Mouse (Mus musculus): Measurements from ENCODE around the gene Aldh3a2. TPM values are rescaled to one million over a fixed set of nuclear protein-coding genes. Genes with fewer than 3 reads are reported as not detected.

The Aldh3a2 gene
- polyA plus RNA-seq, 1 experiment from 2014 or later = 41.0 TPM

DNA sequence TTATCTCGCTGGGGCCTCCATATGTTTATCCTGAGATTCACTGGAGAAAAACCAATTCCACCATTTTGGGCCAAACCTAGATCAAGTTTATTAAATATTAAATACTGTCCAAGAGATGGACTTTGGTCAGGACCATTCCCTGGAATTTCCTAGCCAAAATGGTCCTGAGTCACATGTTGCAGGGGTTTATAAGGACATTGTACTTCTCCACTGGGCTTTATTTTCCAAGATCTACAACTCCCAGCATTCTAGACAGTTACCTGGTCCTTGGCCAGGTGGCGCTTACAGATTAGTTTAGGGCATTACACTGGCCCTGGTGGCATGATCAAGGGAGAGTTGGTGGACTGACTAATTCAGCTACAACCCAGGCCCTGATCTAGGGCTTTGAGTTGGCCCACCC, 28.3 kb upstream of the Aldh3a2 start:
- no peak overlapping the region for H3K4me2 ChIP-seq
- no peak overlapping the region for H3K27ac ChIP-seq
- no peak overlapping the region for H3K4me3 ChIP-seq (replicated peaks)
- H3K4me1 ChIP-seq = 0 out of 2 replicates have a peak, but pooled peaks cover 2% of the 10 kb centered on the region
- no peak for ATAC-seq (ENCODE audit: insufficient read depth, low FRiP score, low read depth)
- no peaks in the 10 kb centered on the region for H3K36me3 ChIP-seq
- no peaks in the 10 kb centered on the region for H3K27me3 ChIP-seq (replicated peaks)
- WGBS = 92% methylated on average over 2 of the region's 2 CpGs
- H3K9me3 ChIP-seq = no peaks in the 10 kb centered on the region
- H3K9ac ChIP-seq = no peak overlapping the region

DNA sequence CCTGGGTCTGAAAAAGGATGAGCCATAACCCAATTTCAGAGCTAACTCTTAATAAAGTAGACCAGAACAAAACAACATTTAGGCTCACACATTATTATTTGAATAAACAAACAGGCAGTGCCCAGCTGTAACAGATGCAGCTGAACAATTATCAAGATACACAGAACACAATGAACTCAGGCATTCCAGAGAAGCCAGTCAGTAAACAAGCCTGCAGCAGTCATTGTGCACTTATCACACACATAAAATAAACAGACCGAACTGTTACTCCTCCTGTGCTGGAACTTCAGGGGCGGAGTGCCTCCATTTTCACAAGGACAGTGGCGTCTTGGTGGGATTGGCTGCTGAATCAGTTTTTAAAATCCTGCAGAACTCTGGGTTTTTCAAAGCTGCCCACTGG, 27.2 kb upstream of the Aldh3a2 start:
- no peak for ATAC-seq (ENCODE audit: insufficient read depth, low FRiP score, low read depth)
- Histone ChIP-seq H3K36me3 (no peaks in the 10 kb centered on the region), H3K27me3 (replicated peaks) (no peaks in the 10 kb centered on the region), H3K9me3 (no peaks in the 10 kb centered on the region), H3K4me1 (no peaks in the 10 kb centered on the region), H3K4me2 (no peak overlapping the region), H3K4me3 (replicated peaks) (no peak overlapping the region), H3K9ac (no peak overlapping the region), H3K27ac (no peak overlapping the region)
- 46% methylated on average over 3 of the region's 3 CpGs for WGBS

DNA sequence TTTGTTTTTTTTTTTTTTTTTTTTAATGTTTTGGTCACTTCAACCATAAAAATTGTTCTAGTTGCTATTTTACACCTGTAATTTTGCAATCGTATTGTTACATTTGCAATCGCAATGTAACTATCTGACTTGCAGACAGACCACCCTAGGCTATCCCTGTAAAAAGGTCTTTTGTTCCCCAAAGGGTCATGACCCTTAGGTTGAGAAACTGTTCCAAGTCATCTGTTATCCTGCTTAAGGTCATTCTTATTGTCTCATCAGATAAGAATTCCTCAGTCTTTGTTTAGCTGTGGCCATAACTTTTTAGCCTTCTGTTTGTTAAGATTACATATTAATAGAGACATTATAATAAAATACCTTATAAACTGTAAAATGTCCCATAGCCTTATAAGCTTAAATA, 26.0 kb upstream of the Aldh3a2 start:
- no peak overlapping the region for H3K4me3 ChIP-seq (replicated peaks)
- H3K27me3 ChIP-seq (replicated peaks) = no peaks in the 10 kb centered on the region
- H3K9me3 ChIP-seq = no peaks in the 10 kb centered on the region
- no peaks in the 10 kb centered on the region for H3K36me3 ChIP-seq
- ATAC-seq (ENCODE audit: insufficient read depth, low FRiP score, low read depth) = no peak
- 65% methylated on average over 2 of the region's 2 CpGs for WGBS
- no peak overlapping the region for H3K9ac ChIP-seq
- H3K4me2 ChIP-seq = no peak overlapping the region
- no peaks in the 10 kb centered on the region for H3K4me1 ChIP-seq
- no peak overlapping the region for H3K27ac ChIP-seq

DNA sequence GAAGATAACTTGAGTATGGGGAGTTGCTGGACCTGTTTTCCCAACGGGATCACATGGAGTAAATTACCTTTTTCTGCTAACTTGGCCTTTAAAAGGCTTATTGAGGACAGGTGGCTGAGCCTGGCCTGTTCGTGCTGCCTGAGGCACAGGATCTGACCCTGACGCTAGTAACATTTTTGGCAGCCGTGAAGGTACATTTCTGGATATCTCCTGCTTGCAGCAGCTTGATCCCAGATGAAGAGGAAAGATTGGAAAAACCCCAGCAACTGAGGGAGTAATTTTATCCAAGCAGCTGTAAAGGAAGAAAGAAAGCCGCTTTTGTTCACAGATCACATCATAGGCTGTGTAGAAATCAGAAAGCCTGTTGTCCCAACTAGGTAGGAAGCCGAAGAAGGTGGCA, 17.1 kb upstream of the Aldh3a2 start:
- no peaks in the 10 kb centered on the region for H3K27me3 ChIP-seq (replicated peaks)
- H3K4me1 ChIP-seq = no peaks in the 10 kb centered on the region
- H3K9me3 ChIP-seq = no peaks in the 10 kb centered on the region
- no peak for ATAC-seq (ENCODE audit: insufficient read depth, low FRiP score, low read depth)
- H3K4me2 ChIP-seq = no peak overlapping the region
- WGBS = 72% methylated on average over 6 of the region's 6 CpGs
- H3K4me3 ChIP-seq (replicated peaks) = no peak overlapping the region
- no peaks in the 10 kb centered on the region for H3K36me3 ChIP-seq
- no peak overlapping the region for H3K27ac ChIP-seq
- H3K9ac ChIP-seq = no peak overlapping the region

DNA sequence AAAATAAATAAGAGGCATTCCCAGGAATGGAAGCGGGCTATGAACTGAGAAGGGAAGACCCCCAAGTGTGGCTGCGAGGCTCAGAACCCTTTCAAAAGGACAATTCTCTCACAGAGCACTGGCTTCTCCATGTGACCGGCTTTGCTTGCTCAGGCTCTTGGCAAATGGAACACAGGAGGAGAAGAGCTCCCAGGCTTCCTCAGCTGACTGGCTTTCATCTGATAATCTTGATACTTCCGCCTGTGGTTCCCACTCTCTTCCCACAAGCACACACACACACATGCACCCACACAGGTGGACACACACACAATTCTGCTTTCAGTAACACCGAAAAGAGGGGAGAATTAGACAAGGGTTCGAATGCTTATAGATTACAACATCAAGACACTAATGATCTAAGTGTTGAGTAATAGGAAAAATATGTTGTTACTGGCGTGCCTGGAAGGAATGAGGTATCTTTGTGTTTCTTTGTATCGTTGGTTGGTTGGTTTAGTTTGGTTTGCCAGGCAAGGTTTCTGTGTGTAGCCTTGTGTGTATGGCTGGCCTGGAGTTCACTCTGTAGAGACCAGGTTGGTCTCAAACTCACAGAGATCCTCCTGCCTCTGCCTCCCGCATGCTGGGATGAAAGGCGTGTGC, 16.3 kb upstream of the Aldh3a2 start:
- H3K9me3 ChIP-seq = no peaks in the 10 kb centered on the region
- no peak overlapping the region for H3K4me3 ChIP-seq (replicated peaks)
- WGBS = 79% methylated on average over 10 of the region's 10 CpGs
- no peak overlapping the region for H3K9ac ChIP-seq
- H3K36me3 ChIP-seq = no peaks in the 10 kb centered on the region
- no peak for ATAC-seq (ENCODE audit: insufficient read depth, low FRiP score, low read depth)
- H3K4me2 ChIP-seq = no peak overlapping the region
- H3K27me3 ChIP-seq (replicated peaks) = no peaks in the 10 kb centered on the region
- no peak overlapping the region for H3K27ac ChIP-seq
- H3K4me1 ChIP-seq = no peaks in the 10 kb centered on the region

DNA sequence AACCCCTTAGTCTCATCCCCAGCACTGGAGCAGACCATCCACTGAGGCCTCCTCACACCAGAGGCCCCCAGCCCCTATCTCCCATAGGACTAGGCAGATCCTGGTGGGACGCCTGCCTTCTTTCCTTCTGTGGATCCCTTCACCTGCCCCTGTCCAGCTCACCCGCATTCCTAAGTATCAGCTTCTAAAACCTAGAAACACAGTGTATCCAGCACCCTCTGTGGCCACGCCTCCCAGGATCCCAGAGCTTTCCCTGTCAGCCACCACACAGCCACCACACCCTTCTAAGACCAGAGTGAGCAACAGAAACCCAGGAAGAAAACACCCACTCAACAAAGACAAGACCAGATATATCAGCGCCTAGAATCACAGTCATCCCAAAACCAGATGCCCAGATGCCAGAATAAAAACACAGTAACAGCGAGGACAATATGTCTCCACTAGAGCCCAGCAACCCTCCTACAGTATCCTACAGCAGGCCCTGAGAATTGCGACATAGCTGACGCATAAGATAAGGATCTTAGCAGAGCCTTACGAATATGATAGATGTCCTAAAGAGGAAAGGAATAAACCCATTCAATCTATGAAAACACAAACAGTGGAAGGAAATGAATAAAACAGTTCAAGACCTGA, 11.3 kb upstream of the Aldh3a2 start:
- H3K9ac ChIP-seq = no peak overlapping the region
- no peaks in the 10 kb centered on the region for H3K27me3 ChIP-seq (replicated peaks)
- H3K4me3 ChIP-seq (replicated peaks) = no peak overlapping the region
- H3K27ac ChIP-seq = peak overlapping the region; percentile 49; the same call in 1 of the 2 replicates
- no peak for ATAC-seq (ENCODE audit: insufficient read depth, low FRiP score, low read depth)
- no peaks in the 10 kb centered on the region for H3K36me3 ChIP-seq
- no peaks in the 10 kb centered on the region for H3K9me3 ChIP-seq
- H3K4me2 ChIP-seq = no peak overlapping the region
- WGBS = 72% methylated on average over 8 of the region's 8 CpGs
- 0 out of 2 replicates have a peak, but pooled peaks cover 2% of the 10 kb centered on the region for H3K4me1 ChIP-seq

DNA sequence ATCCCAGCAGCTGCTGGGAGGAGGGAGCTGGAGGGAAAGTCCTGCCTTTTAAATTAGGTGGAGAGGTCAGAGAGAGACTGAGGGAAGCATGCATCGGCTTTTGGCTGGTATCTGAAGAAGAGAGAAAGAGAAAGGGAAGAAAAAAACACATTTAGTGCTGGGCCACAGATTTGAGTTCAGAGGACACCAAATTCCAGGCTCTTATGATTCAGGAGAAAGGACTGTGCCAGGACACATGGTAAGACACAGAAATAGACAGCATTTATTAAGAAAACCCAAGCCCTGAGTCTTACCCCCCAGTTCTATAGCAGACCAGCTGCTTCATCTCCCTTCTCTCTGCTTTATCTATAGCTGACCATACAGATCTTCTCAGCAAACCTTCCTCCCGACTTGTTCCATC, 10.7 kb upstream of the Aldh3a2 start:
- no peaks in the 10 kb centered on the region for H3K27me3 ChIP-seq (replicated peaks)
- H3K36me3 ChIP-seq = no peaks in the 10 kb centered on the region
- H3K4me3 ChIP-seq (replicated peaks) = no peak overlapping the region
- H3K4me1 ChIP-seq = 0 out of 2 replicates have a peak, but pooled peaks cover 2% of the 10 kb centered on the region
- no peak overlapping the region; the same call in 1 of the 2 replicates for H3K27ac ChIP-seq
- no peak overlapping the region for H3K9ac ChIP-seq
- ATAC-seq (ENCODE audit: insufficient read depth, low FRiP score, low read depth) = no peak
- 46% methylated on average over 2 of the region's 2 CpGs for WGBS
- H3K4me2 ChIP-seq = no peak overlapping the region
- H3K9me3 ChIP-seq = no peaks in the 10 kb centered on the region

DNA sequence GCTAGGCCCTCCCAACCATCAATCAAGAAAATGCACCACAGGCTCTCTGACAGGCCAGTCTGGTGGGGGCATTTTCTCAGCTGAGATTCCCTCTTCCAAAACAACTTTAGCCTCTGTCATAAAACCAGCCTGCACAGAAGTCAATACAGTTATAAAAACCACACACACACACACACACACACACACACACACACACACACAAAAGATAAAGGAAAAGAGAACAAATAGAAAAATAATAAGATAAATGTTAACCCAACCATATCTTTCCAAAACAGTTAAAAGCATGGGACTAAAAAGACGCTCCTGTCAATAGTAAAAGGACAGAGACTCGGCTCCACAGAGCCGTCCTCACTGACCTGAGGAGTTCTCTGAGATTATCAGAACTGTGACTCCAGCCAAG, 9.2 kb upstream of the Aldh3a2 start:
- H3K4me3 ChIP-seq (replicated peaks) = no peak overlapping the region
- H3K4me1 ChIP-seq = 0 out of 2 replicates have a peak, but pooled peaks cover 2% of the 10 kb centered on the region
- no peak for ATAC-seq (ENCODE audit: insufficient read depth, low FRiP score, low read depth)
- H3K9ac ChIP-seq = no peak overlapping the region
- H3K36me3 ChIP-seq = no peaks in the 10 kb centered on the region
- no peaks in the 10 kb centered on the region for H3K27me3 ChIP-seq (replicated peaks)
- no peak overlapping the region for H3K27ac ChIP-seq
- no peak overlapping the region for H3K4me2 ChIP-seq
- H3K9me3 ChIP-seq = no peaks in the 10 kb centered on the region
- 68% methylated on average over 3 of the region's 3 CpGs for WGBS

DNA sequence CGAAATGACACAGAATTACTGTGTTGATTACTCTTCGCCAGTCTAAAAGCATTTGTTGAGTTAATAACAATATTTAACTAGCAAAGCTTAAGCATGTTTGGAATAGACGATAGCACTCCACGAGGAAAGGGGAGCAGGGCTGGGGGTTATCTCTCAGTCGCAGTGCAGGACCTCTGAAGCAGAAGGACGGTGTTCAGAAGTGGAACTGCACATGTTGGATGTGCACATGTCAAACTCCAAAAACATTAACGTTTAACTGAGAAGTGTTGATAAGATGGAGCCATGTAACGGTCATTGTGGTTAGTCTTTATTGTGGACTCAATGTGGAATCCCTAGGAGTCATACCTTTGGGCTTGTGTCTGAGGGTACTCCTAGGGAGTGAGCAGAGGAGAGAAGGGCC, 7.8 kb upstream of the Aldh3a2 start:
- WGBS = 34% methylated on average over 8 of the region's 8 CpGs
- Histone ChIP-seq H3K4me2 (no peak overlapping the region), H3K36me3 (no peaks in the 10 kb centered on the region), H3K9ac (no peak overlapping the region), H3K27ac (no peak overlapping the region), H3K9me3 (no peaks in the 10 kb centered on the region), H3K4me3 (replicated peaks) (no peak overlapping the region), H3K4me1 (0 out of 2 replicates have a peak, but pooled peaks cover 2% of the 10 kb centered on the region), H3K27me3 (replicated peaks) (no peaks in the 10 kb centered on the region)
- no peak for ATAC-seq (ENCODE audit: insufficient read depth, low FRiP score, low read depth)

DNA sequence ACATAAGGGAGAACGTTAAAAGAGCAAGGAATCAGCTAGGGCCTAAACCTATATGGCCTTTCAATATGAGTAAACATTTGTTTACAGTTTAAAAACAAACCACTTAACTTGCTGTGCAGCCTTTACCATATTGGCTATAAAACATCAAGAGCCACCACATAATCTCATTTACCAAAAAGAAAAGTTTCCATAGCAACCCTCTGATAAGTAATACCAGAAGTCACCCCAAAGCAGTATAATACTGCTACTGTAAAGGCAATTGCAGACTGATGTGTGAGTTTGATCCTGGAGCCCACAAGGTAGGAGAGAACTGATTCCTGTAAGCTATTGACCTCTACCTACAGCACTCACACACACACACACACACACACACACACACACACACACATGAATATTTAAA, 7.2 kb upstream of the Aldh3a2 start:
- WGBS = 53% methylated on average over 1 of the region's 1 CpGs
- ATAC-seq (ENCODE audit: insufficient read depth, low FRiP score, low read depth) = no peak
- Histone ChIP-seq H3K36me3 (no peaks in the 10 kb centered on the region), H3K9me3 (no peaks in the 10 kb centered on the region), H3K4me1 (0 out of 2 replicates have a peak, but pooled peaks cover 2% of the 10 kb centered on the region), H3K27me3 (replicated peaks) (no peaks in the 10 kb centered on the region), H3K9ac (no peak overlapping the region), H3K4me2 (no peak overlapping the region), H3K4me3 (replicated peaks) (no peak overlapping the region), H3K27ac (no peak overlapping the region)

DNA sequence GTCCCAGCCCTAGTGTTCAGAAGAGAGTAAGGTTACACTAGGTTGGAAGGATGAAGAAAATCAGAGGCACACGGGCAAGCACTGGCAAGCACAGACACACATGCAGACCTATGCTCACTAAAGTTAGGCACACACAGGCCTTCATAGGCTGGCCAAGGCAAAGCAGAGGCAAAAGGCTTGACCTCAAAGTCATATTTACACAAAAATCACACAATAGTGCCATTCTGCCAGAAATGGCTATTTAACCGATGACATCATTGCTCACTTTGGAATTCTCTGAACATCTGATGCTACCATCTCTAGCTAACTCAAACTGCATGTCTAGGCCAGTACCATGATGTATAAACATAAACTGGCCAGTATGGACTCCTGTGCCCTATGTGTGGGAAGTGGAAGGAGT, 6.7 kb upstream of the Aldh3a2 start:
- no peaks in the 10 kb centered on the region for H3K27me3 ChIP-seq (replicated peaks)
- WGBS = 69% methylated on average over 2 of the region's 2 CpGs

DNA sequence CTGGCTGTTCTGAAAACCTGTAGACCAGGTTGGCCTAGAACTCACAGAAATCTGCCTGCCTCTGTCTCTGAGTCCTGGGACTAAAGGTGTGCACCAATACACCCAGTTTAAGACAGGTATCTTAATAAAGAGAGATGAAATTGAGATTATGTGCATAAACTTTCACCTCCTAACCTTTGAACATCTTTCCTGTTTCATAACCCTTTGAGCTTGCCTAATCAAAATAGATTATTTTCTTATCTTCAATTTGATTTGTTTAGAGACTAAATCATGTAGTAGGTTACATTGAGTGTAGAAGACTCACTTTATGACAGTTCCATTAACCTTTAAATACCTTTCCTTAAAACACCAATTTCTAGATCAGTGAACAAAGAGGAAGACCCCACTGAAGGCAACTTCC, 4.3 kb upstream of the Aldh3a2 start:
- Histone ChIP-seq H3K36me3 (no peaks in the 10 kb centered on the region), H3K9me3 (no peaks in the 10 kb centered on the region), H3K4me1 (no peaks in the 10 kb centered on the region), H3K27me3 (replicated peaks) (no peaks in the 10 kb centered on the region), H3K9ac (no peak overlapping the region), H3K27ac (no peak overlapping the region), H3K4me2 (no peak overlapping the region), H3K4me3 (replicated peaks) (no peak overlapping the region)
- ATAC-seq (ENCODE audit: insufficient read depth, low FRiP score, low read depth) = no peak

More for the DNA sequence above, 6.7 kb upstream of the Aldh3a2 start:
- 0 out of 2 replicates have a peak, but pooled peaks cover 2% of the 10 kb centered on the region for H3K4me1 ChIP-seq
- H3K36me3 ChIP-seq = no peaks in the 10 kb centered on the region
- H3K4me3 ChIP-seq (replicated peaks) = no peak overlapping the region
- no peak overlapping the region for H3K4me2 ChIP-seq
- H3K9me3 ChIP-seq = no peaks in the 10 kb centered on the region
- H3K27ac ChIP-seq = no peak overlapping the region
- ATAC-seq (ENCODE audit: insufficient read depth, low FRiP score, low read depth) = no peak
- no peak overlapping the region for H3K9ac ChIP-seq
